In genomic region chr11:53290871-53291270, GRCm38 (mm10) we compare ENCODE assay signal across 12 mouse cellular contexts.
"Had no signal": no experiment of that assay in that cellular context is flagged by ENCODE, and none has a peak within 500 bp of the region (broad histone marks: within the 10 kb centered on the region; RNA-seq: fewer than 3 reads in every experiment).

No protein-coding gene starts in this region.

- DNase-seq: gastrocnemius, postnatal 14 days; gastrocnemius, postnatal 36 days; heart, adult 18-20 months; heart, postnatal 10 days; kidney, adult 11 months; kidney, adult 2 months; kidney, adult 9 months; kidney, postnatal 14 days; kidney, postnatal 36 days; layer of hippocampus, adult 9-11 months; layer of hippocampus, postnatal 36 days; left cerebral cortex, postnatal 4 days had no signal
